Mouse (Mus musculus): ENCODE measurements around the gene D11Wsu47e. TPM values are rescaled to one million over a fixed set of nuclear protein-coding genes. Genes with fewer than 3 reads are reported as not detected.
A peak's percentile ranks its signal among the peaks of the same experiment; 100 is the strongest.

D11Wsu47e gene
- polyA plus RNA-seq, 1 experiment from 2014 or later, result 24.5 TPM

DNA sequence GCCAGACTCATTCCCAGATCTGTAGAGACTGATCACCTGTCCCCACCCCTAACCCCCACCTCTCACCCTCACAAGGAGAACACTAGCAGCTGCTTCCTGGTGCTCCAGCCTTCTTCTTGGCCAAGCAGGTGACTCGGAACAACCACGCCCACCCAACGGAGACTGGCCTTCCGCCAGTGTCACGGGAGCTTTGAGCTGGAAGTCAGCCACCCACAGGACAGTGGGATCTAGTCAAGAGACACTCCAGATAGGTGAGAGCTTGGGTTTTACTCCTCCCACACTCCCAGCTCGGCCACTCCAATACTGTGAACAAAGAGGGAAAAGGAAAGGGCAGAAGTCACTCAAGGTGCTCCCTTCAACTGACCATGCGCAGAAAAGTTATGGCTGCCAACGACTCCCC, 55.0 kb downstream of the D11Wsu47e start:
- Histone ChIP-seq H3K9me3 (no peaks in the 10 kb centered on the region), H3K9ac (no peak overlapping the region), H3K4me2 (replicated peaks) (no peak overlapping the region), H3K27ac (no peak overlapping the region), H3K4me1 (peaks cover 60% of the 10 kb centered on the region), H3K36me3 (peaks cover 42% of the 10 kb centered on the region), H3K4me3 (no peak overlapping the region), H3K27me3 (no peaks in the 10 kb centered on the region)
- no peak for ATAC-seq (ENCODE audit: insufficient number of reproducible peaks, insufficient read depth, low FRiP score, low TSS enrichment)
- 84% methylated on average over 8 of the region's 8 CpGs for whole genome bisulfite sequencing

DNA sequence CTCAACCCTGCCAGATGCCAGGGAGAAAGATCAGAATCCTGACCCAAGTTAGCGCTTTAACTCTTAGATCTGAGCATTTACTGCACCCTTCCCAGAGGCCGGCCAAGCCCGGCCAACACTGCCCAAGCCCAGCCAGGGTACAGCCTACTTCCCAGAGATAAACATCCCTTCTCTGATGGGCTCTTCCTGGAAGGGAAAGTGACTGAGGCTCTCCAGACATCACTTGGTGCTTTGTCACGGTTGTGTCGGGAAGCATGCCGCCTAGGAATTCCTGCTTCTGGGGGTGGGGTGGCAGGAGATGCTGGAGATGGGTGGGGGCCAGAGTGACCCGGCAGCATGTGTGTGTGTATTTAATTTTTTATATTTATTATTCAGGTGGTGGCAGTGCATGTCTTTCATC, 55.9 kb downstream of the D11Wsu47e start:
- peaks cover 46% of the 10 kb centered on the region for H3K36me3 ChIP-seq
- no peak overlapping the region for H3K9ac ChIP-seq
- no peak overlapping the region for H3K4me2 ChIP-seq (replicated peaks)
- H3K4me3 ChIP-seq, result no peak overlapping the region
- ATAC-seq (ENCODE audit: insufficient number of reproducible peaks, insufficient read depth, low FRiP score, low TSS enrichment), result no peak
- H3K27ac ChIP-seq, result 0 out of 2 replicates have a peak overlapping the region, but pooled peaks have one; percentile 30
- H3K27me3 ChIP-seq, result no peaks in the 10 kb centered on the region
- H3K4me1 ChIP-seq, result peaks cover 51% of the 10 kb centered on the region
- whole genome bisulfite sequencing, result 84% methylated on average over 7 of the region's 7 CpGs
- no peaks in the 10 kb centered on the region for H3K9me3 ChIP-seq

DNA sequence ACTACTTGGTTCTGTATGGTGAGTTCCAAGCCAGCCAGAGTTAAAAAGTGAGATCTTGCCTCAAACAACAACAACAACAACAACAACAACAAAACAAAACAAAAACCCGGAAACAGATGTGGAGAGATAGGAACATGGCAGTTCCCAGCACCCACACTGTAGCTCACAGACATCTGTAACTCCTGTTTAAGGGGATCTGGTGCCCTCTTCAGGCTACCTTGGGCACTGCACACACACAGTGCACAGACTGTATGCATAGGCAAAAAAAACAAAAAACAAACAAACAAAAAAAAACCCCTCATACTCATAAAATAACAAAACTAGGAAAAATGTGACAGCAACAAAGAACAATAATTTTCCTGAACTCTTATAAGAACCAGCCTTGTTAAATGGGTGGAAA, 58.8 kb downstream of the D11Wsu47e start:
- Histone ChIP-seq H3K9ac (no peak overlapping the region), H3K4me3 (no peak overlapping the region), H3K27me3 (no peaks in the 10 kb centered on the region), H3K4me2 (replicated peaks) (no peak overlapping the region), H3K36me3 (peaks cover 47% of the 10 kb centered on the region), H3K9me3 (no peaks in the 10 kb centered on the region), H3K4me1 (peaks cover 38% of the 10 kb centered on the region), H3K27ac (no peak overlapping the region)
- WGBS, result 95% methylated on average over 1 of the region's 1 CpGs
- no peak for ATAC-seq (ENCODE audit: insufficient number of reproducible peaks, insufficient read depth, low FRiP score, low TSS enrichment)

Other genes with a start within 250 kb of the D11Wsu47e start
- 3.0 and 3.3 TPM in 2 replicates for gene Sstr2, start 65.1 kb upstream of the D11Wsu47e start, polyA plus RNA-seq (2016; fragmentation: Nextera tagmentation; extraction: Ambion mirVana)
- 28.9 and 31.1 TPM in 2 replicates for gene Cog1, start 35.2 kb upstream of the D11Wsu47e start, polyA plus RNA-seq (2016; fragmentation: Nextera tagmentation; extraction: Ambion mirVana)
- 21.4 TPM in 2 replicates for gene Slc39a11, start 34.3 kb upstream of the D11Wsu47e start, polyA plus RNA-seq (2016; fragmentation: Nextera tagmentation; extraction: Ambion mirVana)
- gene Fam104a, start 257 bp upstream of the D11Wsu47e start, polyA plus RNA-seq (2016; fragmentation: Nextera tagmentation; extraction: Ambion mirVana), result 52.6 TPM in 2 replicates
- gene Cpsf4l, start 25.6 kb downstream of the D11Wsu47e start, polyA plus RNA-seq (2016; fragmentation: Nextera tagmentation; extraction: Ambion mirVana), result 0.37 TPM in 1 of 2 replicates, not detected in the other
- 116 and 118 TPM in 2 replicates for gene Cdc42ep4, start 67.5 kb downstream of the D11Wsu47e start, polyA plus RNA-seq (2016; fragmentation: Nextera tagmentation; extraction: Ambion mirVana)